Mouse (Mus musculus): ENCODE data around the gene Med16.

DNA sequence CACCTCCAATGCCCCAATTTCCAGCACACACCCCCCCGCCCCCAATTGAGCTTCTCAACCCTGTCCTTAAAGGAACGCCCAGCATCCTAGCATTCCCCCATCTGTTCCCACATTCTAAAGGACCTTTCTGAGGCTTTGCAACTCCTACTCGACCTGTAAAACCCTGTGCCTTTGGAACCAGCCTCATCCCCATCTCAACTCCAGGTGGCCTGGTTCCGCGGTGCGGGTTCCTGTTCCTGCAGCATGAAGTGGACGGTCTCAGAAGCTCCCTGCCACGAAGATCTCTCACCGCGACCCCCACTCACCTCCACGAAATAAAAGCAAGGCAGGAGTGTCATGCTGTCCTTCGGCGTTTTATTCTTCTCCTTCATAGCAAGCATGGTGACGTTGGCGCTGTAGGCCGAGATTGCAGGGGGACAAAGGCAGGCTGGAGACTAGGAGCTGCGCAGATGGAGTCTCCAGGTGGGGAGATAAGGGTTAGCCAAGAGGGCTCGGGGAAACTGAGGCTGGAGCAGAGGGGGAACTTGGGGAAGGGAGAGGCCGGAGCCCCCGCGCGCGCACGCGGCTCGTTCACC lies 34.9 kb downstream of the Med16 start:
- TF ChIP-seq CTCF (IDR thresholded peaks at IDR 0.05; ENCODE audit: borderline replicate concordance, extremely low read depth, insufficient read depth, insufficient read length) (no peak), POLR2A (IDR thresholded peaks at IDR 0.05; ENCODE audit: borderline replicate concordance, extremely low read depth, insufficient read depth, insufficient read length, poor library complexity, severe bottlenecking) (no peak)
